Mouse (Mus musculus) olfactory bulb, adult 2 months (tissue): ENCODE results near the gene Ncf1. TPM values are rescaled to one million over a fixed set of nuclear protein-coding genes. Genes with fewer than 3 reads are reported as not detected.

Experiments
- H3K27ac ChIP-seq: fragments of 200-500 bp; 2 replicates; pipeline ENCODE4 v1.5.1; 2012; ENCODE audit warnings: low read depth, low read length; ENCODE audit not compliant: insufficient read depth
- H3K4me1 ChIP-seq: fragments of 200-500 bp; 2 replicates; pipeline ENCODE4 v1.6.1; 2012; ENCODE audit warnings: low read length; ENCODE audit not compliant: control insufficient read depth, insufficient read depth
- H3K4me3 ChIP-seq: fragments of 200-500 bp; 2 replicates; pipeline ENCODE4 v1.5.1; 2012; ENCODE audit warnings: mild to moderate bottlenecking, low read depth, low read length, moderate library complexity; ENCODE audit not compliant: insufficient read depth
- CTCF ChIP-seq: fragments of 200-500 bp; IDR thresholded peaks from 2 replicates; pipeline ENCODE4 v1.5.1; 2012; ENCODE audit warnings: low read depth, mild to moderate bottlenecking, low read length, moderate library complexity; ENCODE audit not compliant: insufficient read depth
- POLR2A ChIP-seq: fragments of 200-500 bp; IDR thresholded peaks from 2 replicates; pipeline ENCODE4 v1.6.1; 2012; ENCODE audit warnings: mild to moderate bottlenecking, low read depth, low read length, moderate library complexity; ENCODE audit not compliant: insufficient read depth
- WGBS: fragments of 180-500 bp; shearing (Covaris S2); methylation state at CpG from one replicate; pipeline ENCODE4 v1.1.7; 2018; 5-methylcytosine and 5-hydroxymethylcytosine counted together
- polyA plus RNA-seq: library from polyadenylated mRNA; stranded (reverse); fragments of >200 nt; gene quantifications from 2 replicates; pipeline ENCODE4 v1.2.4, GENCODE M21; 2012; ENCODE audit warnings: low replicate concordance; ENCODE audit not compliant: missing spikeins, insufficient read depth, insufficient read length

Gene Ncf1
- polyA plus RNA-seq, 1 experiment, result not detected

GRCm38 (mm10) chr5:134206721-134207120 is 22.7 kb downstream of the Ncf1 start:
- H3K4me1 ChIP-seq, result no peaks in the 10 kb centered on the region
- H3K27ac ChIP-seq, result no peak overlapping the region
- no peak overlapping the region for H3K4me3 ChIP-seq
- WGBS, result 76% methylated on average over 10 of the region's 10 CpGs
- no peak for TF ChIP-seq CTCF
- no peak for TF ChIP-seq POLR2A

GRCm38 (mm10) chr5:134193664-134194063 is 35.8 kb downstream of the Ncf1 start:
- no peak overlapping the region for H3K4me3 ChIP-seq
- H3K27ac ChIP-seq, result no peak overlapping the region
- no peak for TF ChIP-seq CTCF
- TF ChIP-seq POLR2A, result no peak
- 88% methylated on average over 8 of the region's 8 CpGs for WGBS
- H3K4me1 ChIP-seq, result peaks cover 8% of the 10 kb centered on the region; the same call in 1 of the 2 replicates

- Histone ChIP-seq H3K27ac (peak overlapping the region; percentile 41), H3K4me3 (no peak overlapping the region), H3K4me1 (peaks cover 21% of the 10 kb centered on the region)
- 88% methylated on average over 7 of the region's 7 CpGs for WGBS
- TF ChIP-seq CTCF (no peak), POLR2A (no peak)
These were observed 40.9 kb downstream of the Ncf1 start for GRCm38 (mm10) chr5:134188571-134188970.

GRCm38 (mm10) chr5:134186961-134187731 is 42.3 kb downstream of the Ncf1 start:
- H3K4me3 ChIP-seq, result no peak overlapping the region
- peaks cover 25% of the 10 kb centered on the region for H3K4me1 ChIP-seq
- TF ChIP-seq POLR2A (no peak), CTCF (peak; percentile 78)
- WGBS, result 41% methylated on average over 4 of the region's 4 CpGs
- H3K27ac ChIP-seq, result peak overlapping the region; percentile 82

- 72% methylated on average over 3 of the region's 3 CpGs for WGBS
These were observed 43.4 kb downstream of the Ncf1 start for GRCm38 (mm10) chr5:134186059-134186458.

GRCm38 (mm10) chr5:134183880-134184808 is 45.3 kb downstream of the Ncf1 start, which contains the start of gene Gtf2ird2:
Gene Gtf2ird2, plus strand, starts transcription at chr5:134184019.
- Histone ChIP-seq H3K4me1 (peaks cover 19% of the 10 kb centered on the region), H3K27ac (peak within 1 kb of the TSS; percentile 80), H3K4me3 (peak within 1 kb of the TSS; percentile 75)
- TF ChIP-seq CTCF, result no peak
- TF ChIP-seq POLR2A, result peak; percentile 35; the same call in 1 of the 2 replicates
- WGBS, result under 1% methylated on average over 92 of the region's 92 CpGs

More at GRCm38 (mm10) chr5:134186059-134186458, 43.4 kb downstream of the Ncf1 start:
- H3K4me1 ChIP-seq, result peaks cover 26% of the 10 kb centered on the region
- TF ChIP-seq CTCF (no peak), POLR2A (no peak)
- H3K4me3 ChIP-seq, result no peak overlapping the region
- H3K27ac ChIP-seq, result peak overlapping the region; percentile 82; the same call in 1 of the 2 replicates

GRCm38 (mm10) chr5:134183162-134183561 is 46.3 kb downstream of the Ncf1 start:
- no peak for TF ChIP-seq CTCF
- TF ChIP-seq POLR2A, result no peak
- H3K4me1 ChIP-seq, result peaks cover 19% of the 10 kb centered on the region
- 45% methylated on average over 7 of the region's 7 CpGs for WGBS
- H3K27ac ChIP-seq, result peak overlapping the region; percentile 80
- peak overlapping the region; percentile 75 for H3K4me3 ChIP-seq

- peaks cover 16% of the 10 kb centered on the region for H3K4me1 ChIP-seq
- no peak overlapping the region for H3K4me3 ChIP-seq
- TF ChIP-seq CTCF (no peak), POLR2A (no peak)
- 41% methylated on average over 4 of the region's 4 CpGs for WGBS
- H3K27ac ChIP-seq, result peak overlapping the region; percentile 36; the same call in 1 of the 2 replicates
These were observed 46.7 kb downstream of the Ncf1 start for GRCm38 (mm10) chr5:134182735-134183134.

- TF ChIP-seq POLR2A, result no peak
- TF ChIP-seq CTCF, result no peak
- WGBS, result 64% methylated on average over 3 of the region's 3 CpGs
These were observed 47.3 kb downstream of the Ncf1 start for GRCm38 (mm10) chr5:134182172-134182571.

More at GRCm38 (mm10) chr5:134182172-134182571, 47.3 kb downstream of the Ncf1 start:
- Histone ChIP-seq H3K4me3 (no peak overlapping the region), H3K27ac (no peak overlapping the region), H3K4me1 (peaks cover 16% of the 10 kb centered on the region)
